Mouse (Mus musculus): ENCODE results near the gene Myh1. TPM values are rescaled to one million over a fixed set of nuclear protein-coding genes. Genes with fewer than 3 reads are reported as not detected.

Myh1 gene
- polyA plus RNA-seq, 1 experiment from 2014 or later, result 0.13 TPM

GRCm38 (mm10) chr11:67253691-67254090 is 53.8 kb downstream of the Myh1 start:
- 88% methylated on average over 4 of the region's 4 CpGs for WGBS

GRCm38 (mm10) chr11:67257048-67257447 is 57.2 kb downstream of the Myh1 start:
- no peaks in the 10 kb centered on the region for H3K36me3 ChIP-seq (ENCODE audit: control insufficient read depth, insufficient read depth, low read length)
- 88% methylated on average over 7 of the region's 7 CpGs for WGBS
- ATAC-seq, result no peak

More at GRCm38 (mm10) chr11:67253691-67254090, 53.8 kb downstream of the Myh1 start:
- Histone ChIP-seq H3K9ac (ENCODE audit: low read depth, low read length) (no peak overlapping the region), H3K4me1 (ENCODE audit: control insufficient read depth, insufficient read depth, low read depth, low read length) (no peaks in the 10 kb centered on the region), H3K9me3 (ENCODE audit: control insufficient read depth, low read length) (no peaks in the 10 kb centered on the region), H3K27me3 (replicated peaks; ENCODE audit: control insufficient read depth, insufficient read depth, low read length) (no peaks in the 10 kb centered on the region), H3K36me3 (ENCODE audit: control insufficient read depth, insufficient read depth, low read length) (no peaks in the 10 kb centered on the region), H3K4me2 (ENCODE audit: low read length) (no peak overlapping the region), H3K27ac (ENCODE audit: low read depth, low read length) (no peak overlapping the region), H3K4me3 (ENCODE audit: low read length) (no peak overlapping the region)
- no peak for ATAC-seq

GRCm38 (mm10) chr11:67260956-67261355 is 61.1 kb downstream of the Myh1 start:
- no peak overlapping the region for H3K4me2 ChIP-seq (ENCODE audit: low read length)
- H3K4me1 ChIP-seq (ENCODE audit: control insufficient read depth, insufficient read depth, low read depth, low read length), result no peaks in the 10 kb centered on the region
- H3K27me3 ChIP-seq (replicated peaks; ENCODE audit: control insufficient read depth, insufficient read depth, low read length), result no peaks in the 10 kb centered on the region
- 87% methylated on average over 6 of the region's 6 CpGs for WGBS
- H3K4me3 ChIP-seq (ENCODE audit: low read length), result no peak overlapping the region
- H3K27ac ChIP-seq (ENCODE audit: low read depth, low read length), result no peak overlapping the region
- no peak for ATAC-seq
- H3K36me3 ChIP-seq (ENCODE audit: control insufficient read depth, insufficient read depth, low read length), result no peaks in the 10 kb centered on the region
- no peak overlapping the region for H3K9ac ChIP-seq (ENCODE audit: low read depth, low read length)
- no peaks in the 10 kb centered on the region for H3K9me3 ChIP-seq (ENCODE audit: control insufficient read depth, low read length)

More at GRCm38 (mm10) chr11:67257048-67257447, 57.2 kb downstream of the Myh1 start:
- Histone ChIP-seq H3K27me3 (replicated peaks; ENCODE audit: control insufficient read depth, insufficient read depth, low read length) (no peaks in the 10 kb centered on the region), H3K4me2 (ENCODE audit: low read length) (no peak overlapping the region), H3K9me3 (ENCODE audit: control insufficient read depth, low read length) (no peaks in the 10 kb centered on the region), H3K4me3 (ENCODE audit: low read length) (no peak overlapping the region), H3K4me1 (ENCODE audit: control insufficient read depth, insufficient read depth, low read depth, low read length) (no peaks in the 10 kb centered on the region), H3K27ac (ENCODE audit: low read depth, low read length) (no peak overlapping the region), H3K9ac (ENCODE audit: low read depth, low read length) (no peak overlapping the region)

Other genes with a start within 250 kb of the Myh1 start
- gene Tmem238l, start 243.4 kb upstream of the Myh1 start, polyA plus RNA-seq (2015; fragmentation: Nextera tagmentation; extraction: Ambion mirVana), result not detected in 2 replicates
- gene Tmem220, start 174.9 kb upstream of the Myh1 start, polyA plus RNA-seq (2015; fragmentation: Nextera tagmentation; extraction: Ambion mirVana), result 0.50 and 0.57 TPM in 2 replicates
- 30.3 and 30.8 TPM in 2 replicates for gene Adprm, start 147.5 kb upstream of the Myh1 start, polyA plus RNA-seq (2015; fragmentation: Nextera tagmentation; extraction: Ambion mirVana)
- gene Sco1, start 147.4 kb upstream of the Myh1 start, polyA plus RNA-seq (2015; fragmentation: Nextera tagmentation; extraction: Ambion mirVana), result 9.6 and 12.0 TPM in 2 replicates
- gene Myh3, start 121.8 kb upstream of the Myh1 start, polyA plus RNA-seq (2015; fragmentation: Nextera tagmentation; extraction: Ambion mirVana), result 0.29 and 11.0 TPM in 2 replicates
- gene Myh2, start 29.0 kb upstream of the Myh1 start, polyA plus RNA-seq (2015; fragmentation: Nextera tagmentation; extraction: Ambion mirVana), result 0.15 and 0.21 TPM in 2 replicates
- 0.04 and 0.05 TPM in 2 replicates for gene Myh4, start 38.0 kb downstream of the Myh1 start, polyA plus RNA-seq (2015; fragmentation: Nextera tagmentation; extraction: Ambion mirVana)
- gene Myh8, start 77.1 kb downstream of the Myh1 start, polyA plus RNA-seq (2015; fragmentation: Nextera tagmentation; extraction: Ambion mirVana), result 1.1 and 10.1 TPM in 2 replicates
- gene Myh13, start 121.6 kb downstream of the Myh1 start, polyA plus RNA-seq (2015; fragmentation: Nextera tagmentation; extraction: Ambion mirVana), result 0.37 and 0.58 TPM in 2 replicates